Mouse (Mus musculus) layer of hippocampus, adult 18-20 months (tissue): Measurements from ENCODE around the gene Acad11. TPM values are rescaled to one million over a fixed set of nuclear protein-coding genes. Genes with fewer than 3 reads are reported as not detected.

Experiments
- DNase-seq, 2 experiments: peaks; one replicate each; pipeline ENCODE4 v3.0.0; 2022; ENCODE audit warnings: low spot score in 2 of 2
- total RNA-seq, 2 experiments: library from RNA; stranded (reverse); gene quantifications; 2 replicates each; pipeline ENCODE4 v1.2.3; 2021

The Acad11 gene
- total RNA-seq, 2 experiments from 2014 or later = 21.3 to 23.7 TPM

GRCm38 (mm10) chr9:104142805-104143204 is 79.6 kb downstream of the Acad11 start:
- DNase-seq = no peak

DNA sequence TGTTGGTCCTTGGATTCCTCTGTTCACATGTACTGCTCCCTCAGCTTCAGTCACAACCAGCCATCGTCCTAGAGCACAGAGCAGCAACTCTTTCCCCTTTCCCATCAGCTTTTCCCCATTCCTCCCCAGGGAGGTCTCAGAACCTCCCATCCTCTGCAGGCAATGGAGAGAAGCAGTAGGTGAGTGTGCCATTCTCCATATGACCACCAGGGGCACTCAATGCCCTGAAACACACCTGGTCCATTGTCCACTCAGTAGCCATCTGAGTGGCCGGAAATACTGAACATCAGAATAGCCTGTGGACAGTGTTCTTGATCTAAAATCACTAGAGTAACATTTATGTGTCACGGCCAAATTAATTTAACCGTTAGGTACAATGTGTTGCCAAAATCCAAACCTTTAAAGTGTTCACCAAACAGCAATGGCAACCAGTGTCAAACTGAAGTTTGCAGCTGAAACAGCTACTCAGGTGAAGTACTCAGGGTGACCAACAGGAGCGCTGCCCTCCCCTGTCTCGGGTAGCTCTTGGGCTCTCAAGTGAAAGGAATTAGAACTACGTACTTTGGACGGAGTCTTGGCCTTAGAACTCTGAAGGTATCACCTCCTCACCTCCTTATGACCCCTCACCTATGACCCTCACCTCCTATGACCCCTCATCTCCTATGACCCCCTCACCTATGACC is 81.3 kb downstream of the Acad11 start:
- DNase-seq = no peak

DNA sequence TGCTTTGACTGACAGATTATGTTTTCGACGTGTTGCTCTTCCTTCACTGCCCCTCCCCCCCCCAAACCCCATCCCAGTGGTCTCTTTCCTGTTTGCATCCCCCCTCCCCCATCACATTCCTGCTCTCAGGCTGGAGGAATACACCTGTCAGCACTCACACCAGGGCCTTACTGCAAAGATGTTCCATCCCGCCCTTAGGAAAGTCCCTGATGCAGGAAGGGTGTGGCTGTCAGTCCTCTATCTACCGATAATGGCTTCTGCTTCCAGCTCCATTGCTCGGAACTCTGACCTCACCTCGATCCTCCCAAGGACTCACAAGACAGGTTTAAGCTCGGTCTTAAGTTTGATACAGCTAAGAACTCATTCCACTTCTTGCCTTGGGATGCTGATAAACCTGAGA is 83.5 kb downstream of the Acad11 start:
- no peak for DNase-seq

GRCm38 (mm10) chr9:104148969-104149368 is 85.8 kb downstream of the Acad11 start:
- no peak for DNase-seq

DNA sequence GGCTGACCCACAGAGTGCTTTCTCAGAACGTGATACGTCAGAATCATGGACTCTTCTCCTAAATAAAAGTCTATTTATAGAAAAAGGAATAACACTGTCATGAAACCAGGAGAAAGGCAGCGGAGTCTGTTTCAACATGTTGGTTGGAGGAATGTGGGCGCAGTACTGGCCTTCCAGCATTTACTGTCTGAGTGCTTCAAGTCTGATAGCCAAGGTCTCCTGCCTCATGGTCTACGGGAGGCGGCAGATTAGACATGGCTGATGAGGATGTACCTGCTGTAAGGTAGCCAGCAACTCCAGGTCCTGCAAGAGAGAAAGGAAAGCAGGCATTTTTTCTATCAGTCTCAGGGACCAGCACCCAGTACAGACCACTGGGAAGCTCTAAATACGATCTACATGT is 88.9 kb downstream of the Acad11 start:
- no peak for DNase-seq

DNA sequence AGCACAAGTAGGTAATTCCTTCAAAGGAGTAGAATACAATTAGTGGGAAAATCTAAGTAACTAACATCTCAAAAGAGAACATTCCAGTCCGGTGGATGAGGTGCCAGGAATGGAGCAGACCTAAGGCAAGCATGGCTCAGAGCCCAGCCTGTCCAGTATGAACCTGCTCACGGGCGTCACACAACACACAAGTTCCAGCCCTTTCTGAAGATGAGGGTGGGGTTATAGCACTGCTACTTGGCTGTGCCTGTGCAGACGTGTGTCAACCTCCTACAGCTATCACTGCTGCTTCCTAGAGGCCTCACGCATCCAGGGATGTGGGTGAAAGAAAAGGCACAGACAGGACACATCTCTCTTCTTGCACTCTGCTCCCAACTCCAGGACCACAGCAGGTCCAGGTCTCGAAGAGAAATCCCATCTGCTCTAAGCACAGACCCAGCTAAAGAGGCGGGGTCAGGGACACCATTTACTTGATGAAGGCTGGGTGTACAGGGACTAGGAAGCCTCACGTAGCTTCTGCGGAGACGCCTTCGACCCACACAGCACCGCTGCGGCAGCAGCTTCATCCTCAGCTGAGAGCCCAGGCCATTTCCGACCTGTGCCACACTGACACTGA is 92.0 kb downstream of the Acad11 start:
- no peak for DNase-seq

DNA sequence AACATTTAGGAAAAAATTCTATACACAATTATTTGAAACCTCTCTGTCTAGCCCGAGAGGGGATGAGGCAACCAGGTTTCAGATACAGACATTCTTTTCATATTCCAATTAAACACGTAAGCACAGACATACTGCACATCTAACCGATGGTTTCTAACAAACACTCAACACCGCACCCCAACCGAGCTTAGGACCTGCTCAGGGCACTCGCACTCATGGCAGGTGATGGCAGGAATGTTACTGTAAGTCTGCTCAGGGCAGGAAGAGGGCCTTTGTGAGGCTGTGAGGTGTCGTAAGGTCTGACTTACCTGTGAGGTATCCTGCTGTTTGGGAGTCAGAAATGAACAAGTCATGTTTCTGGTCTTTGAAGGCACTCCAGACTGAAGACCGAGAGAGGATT is 93.3 kb downstream of the Acad11 start:
- DNase-seq = no peak

DNA sequence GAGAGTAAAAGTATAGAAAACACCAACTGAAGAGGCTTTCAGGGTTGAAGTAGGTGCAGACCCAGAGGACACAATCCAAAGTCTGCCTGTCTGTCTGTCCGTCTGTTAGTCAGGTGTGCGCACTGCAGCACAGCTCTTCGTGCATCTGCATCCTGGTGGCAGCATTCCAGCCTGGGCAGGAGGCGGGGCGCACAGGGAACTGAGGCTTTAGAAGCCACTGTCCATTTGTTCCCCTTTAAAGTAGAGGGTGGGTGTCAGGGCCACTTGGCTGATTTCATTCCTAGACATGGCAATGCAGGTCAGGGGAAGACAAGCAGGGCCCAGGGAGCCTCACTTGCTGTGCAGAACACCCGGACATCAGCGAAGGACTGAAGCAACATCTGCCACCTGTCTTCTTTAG is 94.1 kb downstream of the Acad11 start:
- DNase-seq = no peak

GRCm38 (mm10) chr9:104161117-104161516 is 97.9 kb downstream of the Acad11 start:
- DNase-seq = no peak

- no peak for DNase-seq
Observed at GRCm38 (mm10) chr9:104164194-104164593, 101.0 kb downstream of the Acad11 start.

GRCm38 (mm10) chr9:104165926-104166325 is 102.7 kb downstream of the Acad11 start:
- no peak for DNase-seq

DNA sequence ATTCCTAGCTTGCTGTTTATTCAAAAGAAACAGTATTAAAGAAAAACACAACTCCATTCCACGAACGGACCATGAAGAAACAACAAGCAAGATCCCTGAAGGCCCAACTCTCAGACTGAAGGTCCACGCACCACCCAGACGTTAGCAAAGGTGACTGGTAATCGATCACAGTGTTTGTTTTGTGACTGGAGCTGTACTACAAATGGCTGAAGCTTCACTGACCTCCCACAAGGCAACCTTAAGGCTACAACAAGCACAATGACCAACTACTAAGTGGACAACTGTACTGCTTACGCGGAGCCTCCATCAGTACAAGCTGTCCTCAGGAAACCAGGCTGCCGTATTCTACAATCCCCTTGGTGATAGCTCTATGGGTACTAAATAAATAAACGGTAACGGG is 106.8 kb downstream of the Acad11 start:
- DNase-seq = no peak

DNA sequence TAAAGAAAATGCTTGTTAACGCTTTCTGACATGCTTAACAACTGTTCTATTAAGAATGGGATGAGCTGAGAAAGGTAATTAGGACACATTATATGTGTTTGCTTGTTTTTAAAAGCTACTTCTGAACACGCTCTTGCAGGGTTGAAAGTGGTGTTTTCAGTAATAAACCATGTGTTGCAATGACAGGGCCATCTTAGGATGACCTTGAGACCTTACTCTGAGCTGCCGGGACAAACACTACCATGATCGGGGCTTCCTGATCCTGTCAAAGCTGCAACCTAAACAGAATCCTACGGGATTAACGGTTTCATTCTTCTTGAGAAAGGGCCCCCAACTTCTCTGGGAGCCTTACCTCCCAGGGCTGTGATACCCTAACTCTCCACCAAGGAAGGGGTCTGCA is 108.5 kb downstream of the Acad11 start:
- no peak for DNase-seq

- no peak for DNase-seq
Observed at GRCm38 (mm10) chr9:104172342-104172741, 109.2 kb downstream of the Acad11 start.

Other genes with a start within 250 kb of the Acad11 start
- 1 to 10 TPM; 7.6 to 9.1 TPM for gene Nphp3, start 60.8 kb upstream of the Acad11 start, total RNA-seq
- gene Gm28305, start 22.7 kb upstream of the Acad11 start, total RNA-seq = not detected
- 10 to 100 TPM; 39.8 to 40.0 TPM for gene Uba5, start 243 bp upstream of the Acad11 start, total RNA-seq
- gene Ackr4, start 63.6 kb downstream of the Acad11 start, total RNA-seq = under 1 TPM; 0.17 to 0.20 TPM
- 10 to 100 TPM; 57.6 to 61.1 TPM for gene Dnajc13, start 199.6 kb downstream of the Acad11 start, total RNA-seq